In the genomic region with DNA sequence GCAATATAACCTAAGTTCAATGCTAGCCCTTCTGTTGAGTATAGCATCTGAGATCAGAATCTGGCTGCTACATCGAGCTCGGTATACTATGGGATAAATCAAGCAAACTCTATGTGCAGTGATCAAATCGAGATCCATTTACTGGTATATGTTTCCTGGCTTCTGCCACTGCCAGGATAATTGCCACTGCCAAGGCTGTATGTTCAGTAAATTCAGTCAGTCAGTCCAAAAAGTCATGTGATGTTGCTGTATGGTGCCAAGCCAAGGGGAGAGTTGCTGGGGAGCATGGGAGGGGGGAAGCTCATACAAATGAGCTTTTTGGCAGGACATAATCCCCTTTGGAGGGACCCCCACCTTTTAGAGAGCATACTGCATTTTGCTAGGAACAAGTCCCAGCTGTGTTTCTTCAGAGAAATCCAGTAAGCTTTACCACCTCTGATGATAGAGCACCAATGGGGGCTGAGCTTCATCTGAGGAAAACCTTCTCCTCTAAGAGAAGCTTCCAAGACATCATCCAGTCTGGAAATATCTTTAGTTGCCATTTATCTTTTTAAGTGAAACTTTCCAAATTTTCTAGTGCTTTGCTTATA, we compare ENCODE assay signal across 26 mouse cellular contexts.
A peak's percentile ranks its signal among the peaks of the same experiment; 100 is the strongest.
DNase-seq lines count a peak whose midpoint lies in the region; ATAC-seq and TF ChIP-seq lines count a peak whose summit lies in the region.
"Had no signal": no experiment of that assay in that cellular context is flagged by ENCODE, and none has a peak within 500 bp of the region (broad histone marks: within the 10 kb centered on the region; RNA-seq: fewer than 3 reads in every experiment).

No protein-coding gene starts in this region.

- H3K27me3 ChIP-seq in forebrain, embryonic 14.5 days (replicated peaks; ENCODE audit: control insufficient read depth, insufficient read depth, low read length), result no peaks in the 10 kb centered on the region
- H3K27me3 ChIP-seq in forebrain, embryonic 11.5 days (ENCODE audit: control insufficient read depth, insufficient read depth, low read length), result no peaks in the 10 kb centered on the region
- H3K27me3 ChIP-seq in lung, embryonic 14.5 days (ENCODE audit: insufficient read depth, low read length), result no peaks in the 10 kb centered on the region
- H3K27me3 ChIP-seq: heart, embryonic 12.5 days; hindbrain, embryonic 12.5 days; intestine, embryonic 15.5 days; limb, embryonic 12.5 days; midbrain, embryonic 15.5 days; stomach, embryonic 15.5 days had no signal

- H3K4me3 ChIP-seq in forebrain, embryonic 14.5 days (ENCODE audit: low read depth, low read length), result no peak overlapping the region
- no peak overlapping the region for H3K4me3 ChIP-seq in forebrain, embryonic 11.5 days (ENCODE audit: low read depth, low read length)
- H3K4me3 ChIP-seq in lung, embryonic 14.5 days (ENCODE audit: low read depth, low read length), result no peak overlapping the region
- H3K4me3 ChIP-seq: embryonic facial prominence, embryonic 10.5 days; heart, embryonic 12.5 days; hindbrain, embryonic 12.5 days; intestine, embryonic 15.5 days; limb, embryonic 12.5 days; midbrain, embryonic 15.5 days; stomach, embryonic 15.5 days had no signal

- no peaks in the 10 kb centered on the region for H3K9me3 ChIP-seq in forebrain, embryonic 14.5 days (replicated peaks; ENCODE audit: control insufficient read depth, low read length)
- no peaks in the 10 kb centered on the region for H3K9me3 ChIP-seq in forebrain, embryonic 11.5 days (ENCODE audit: control insufficient read depth, low read length)
- no peaks in the 10 kb centered on the region for H3K9me3 ChIP-seq in lung, embryonic 14.5 days (ENCODE audit: low read depth, low read length)
- H3K9me3 ChIP-seq: embryonic facial prominence, embryonic 10.5 days; hindbrain, embryonic 12.5 days; intestine, embryonic 15.5 days; limb, embryonic 12.5 days; midbrain, embryonic 15.5 days; stomach, embryonic 15.5 days had no signal

- H3K4me1 ChIP-seq in forebrain, embryonic 14.5 days (ENCODE audit: control insufficient read depth, insufficient read depth, low read length), result no peaks in the 10 kb centered on the region
- H3K4me1 ChIP-seq in forebrain, embryonic 11.5 days (replicated peaks; ENCODE audit: control insufficient read depth, insufficient read depth, low read length), result no peaks in the 10 kb centered on the region
- H3K4me1 ChIP-seq in lung, embryonic 14.5 days (ENCODE audit: insufficient read depth), result no peaks in the 10 kb centered on the region
- H3K4me1 ChIP-seq: embryonic facial prominence, embryonic 10.5 days; heart, embryonic 12.5 days; hindbrain, embryonic 12.5 days; intestine, embryonic 15.5 days; limb, embryonic 12.5 days; midbrain, embryonic 15.5 days; stomach, embryonic 15.5 days had no signal

- H3K36me3 ChIP-seq in forebrain, embryonic 14.5 days (ENCODE audit: control insufficient read depth, insufficient read depth, low read length), result no peaks in the 10 kb centered on the region
- no peaks in the 10 kb centered on the region for H3K36me3 ChIP-seq in forebrain, embryonic 11.5 days (ENCODE audit: control insufficient read depth, insufficient read depth, low read length)
- H3K36me3 ChIP-seq in lung, embryonic 14.5 days (ENCODE audit: insufficient read depth), result no peaks in the 10 kb centered on the region
- H3K36me3 ChIP-seq: embryonic facial prominence, embryonic 10.5 days; heart, embryonic 12.5 days; hindbrain, embryonic 12.5 days; intestine, embryonic 15.5 days; limb, embryonic 12.5 days; midbrain, embryonic 15.5 days; stomach, embryonic 15.5 days had no signal

- ATAC-seq in forebrain, embryonic 14.5 days, result peak; percentile 54; the same call in 1 of the 2 replicates
- ATAC-seq in forebrain, embryonic 11.5 days (replicated peaks; ENCODE audit: low FRiP score), result no peak
- ATAC-seq in lung, embryonic 14.5 days (ENCODE audit: insufficient read depth), result peak; percentile 60; the same call in 1 of the 2 replicates
- ATAC-seq: activated CD4-positive, CD25-positive, alpha-beta regulatory T cell, adult 4 months; intestine, embryonic 15.5 days; liver, postnatal 0 days; midbrain, embryonic 15.5 days had no signal

- WGBS in forebrain, embryonic 14.5 days, result 69% methylated on average over 3 of the region's 3 CpGs
- WGBS in forebrain, embryonic 11.5 days, result 93% methylated on average over 3 of the region's 3 CpGs
- WGBS in lung, embryonic 14.5 days, result 71% methylated on average over 3 of the region's 3 CpGs

- H3K9ac ChIP-seq in forebrain, embryonic 14.5 days (ENCODE audit: low read length), result no peak overlapping the region
- no peak overlapping the region for H3K9ac ChIP-seq in forebrain, embryonic 11.5 days (ENCODE audit: low read length)
- H3K9ac ChIP-seq in lung, embryonic 14.5 days, result no peak overlapping the region
- H3K9ac ChIP-seq: heart, embryonic 12.5 days; hindbrain, embryonic 12.5 days; intestine, embryonic 15.5 days; limb, embryonic 12.5 days; liver, postnatal 0 days; midbrain, embryonic 15.5 days; stomach, embryonic 15.5 days had no signal

- TF ChIP-seq CTCF in lung, embryonic 14.5 days (IDR thresholded peaks at IDR 0.05; ENCODE audit: low read depth), result no peak
- TF ChIP-seq CTCF in brain, embryonic 14.5 days (IDR thresholded peaks at IDR 0.05; ENCODE audit: borderline replicate concordance, extremely low read depth, insufficient read depth, insufficient read length), result no peak

- no peak overlapping the region for H3K4me2 ChIP-seq in forebrain, embryonic 14.5 days (ENCODE audit: low read length)
- H3K4me2 ChIP-seq in forebrain, embryonic 11.5 days (ENCODE audit: low read depth, low read length, severe bottlenecking), result no peak overlapping the region
- no peak overlapping the region for H3K4me2 ChIP-seq in lung, embryonic 14.5 days
- H3K4me2 ChIP-seq: heart, embryonic 12.5 days; hindbrain, embryonic 12.5 days; intestine, embryonic 15.5 days; limb, embryonic 12.5 days; liver, embryonic 11.5 days; midbrain, embryonic 15.5 days; stomach, embryonic 15.5 days had no signal

- peak; percentile 65 for DNase-seq in forebrain, embryonic 14.5 days (ENCODE audit: low spot score)
- DNase-seq in forebrain, embryonic 11.5 days (ENCODE audit: low spot score), result no peak
- DNase-seq in lung, embryonic 14.5 days, result peak; percentile 30
- DNase-seq in lung, postnatal 36 days, result no peak
- peak; percentile 75 for DNase-seq in brain, embryonic 14.5 days (ENCODE audit: low read depth)
- peak; percentile 27 for DNase-seq in cerebellum, postnatal 25 days
- no peak for DNase-seq in kidney, postnatal 14 days
- DNase-seq: adrenal gland, adult 8-10 months; gastrocnemius, postnatal 14 days; heart, adult 18-20 months; heart, postnatal 10 days; kidney, adult 8-10 months; kidney, postnatal 10 days; liver, postnatal 0 days; thymus, adult 18-20 months; thymus, postnatal 36 days had no signal

- TF ChIP-seq POLR2A in brain, embryonic 14.5 days (IDR thresholded peaks at IDR 0.05; ENCODE audit: borderline replicate concordance, extremely low read depth, insufficient read depth, insufficient read length, poor library complexity, severe bottlenecking), result no peak

- no peak overlapping the region for H3K27ac ChIP-seq in forebrain, embryonic 14.5 days (ENCODE audit: low read depth, low read length)
- no peak overlapping the region for H3K27ac ChIP-seq in forebrain, embryonic 11.5 days (ENCODE audit: low read depth, low read length)
- H3K27ac ChIP-seq in lung, embryonic 14.5 days (ENCODE audit: low read depth), result no peak overlapping the region
- H3K27ac ChIP-seq: embryonic facial prominence, embryonic 10.5 days; hindbrain, embryonic 12.5 days; intestine, embryonic 15.5 days; limb, embryonic 12.5 days; macrophage; midbrain, embryonic 15.5 days; stomach, embryonic 15.5 days had no signal

Comparison
In these comparisons a context has a peak if more than half of its experiments do, and no peak if none do; other contexts are left out.
1. DNase-seq: peak in forebrain, embryonic 14.5 days (single experiment), lung, embryonic 14.5 days (single experiment), brain, embryonic 14.5 days (single experiment) and cerebellum, postnatal 25 days (2 of 2); none in forebrain, embryonic 11.5 days (single experiment), lung, postnatal 36 days (single experiment) and kidney, postnatal 14 days (single experiment).